Mouse (Mus musculus) hindbrain, embryonic 12.5 days (tissue): ENCODE measurements around the gene 2010111I01Rik. TPM values are rescaled to one million over a fixed set of nuclear protein-coding genes. Genes with fewer than 3 reads are reported as not detected.

Experiments
- ATAC-seq: fragments of 200-750 bp; cut with Nextera tagmentation; 2 replicates; pipeline ENCODE4 v1.8.0; 2017; ENCODE audit warnings: moderate TSS enrichment; ENCODE audit not compliant: low FRiP score
- H3K27ac ChIP-seq: fragments of 300-500 bp; sonication (generic); 2 replicates; pipeline ENCODE4 v1.5.1; 2016; ENCODE audit warnings: mild to moderate bottlenecking
- H3K27me3 ChIP-seq: fragments of 300-500 bp; sonication (generic); 2 replicates; pipeline ENCODE4 v1.6.1; 2016; ENCODE audit warnings: mild to moderate bottlenecking
- H3K36me3 ChIP-seq: fragments of 300-500 bp; sonication (generic); 2 replicates; pipeline ENCODE4 v1.6.1; 2016; ENCODE audit warnings: mild to moderate bottlenecking
- H3K4me1 ChIP-seq: fragments of 300-500 bp; sonication (generic); 2 replicates; pipeline ENCODE4 v1.6.1; 2016
- H3K4me2 ChIP-seq: fragments of 300-500 bp; sonication (generic); replicated peaks from 2 replicates; pipeline ENCODE4 v1.6.1; 2016; ENCODE audit warnings: mild to moderate bottlenecking
- H3K4me3 ChIP-seq: fragments of 300-500 bp; sonication (generic); 2 replicates; pipeline ENCODE4 v1.5.1; 2016; ENCODE audit warnings: mild to moderate bottlenecking
- H3K9ac ChIP-seq: fragments of 300-500 bp; sonication (generic); 2 replicates; pipeline ENCODE4 v1.6.1; 2016; ENCODE audit warnings: mild to moderate bottlenecking, moderate library complexity
- H3K9me3 ChIP-seq: fragments of 300-500 bp; sonication (generic); replicated peaks from 2 replicates; pipeline ENCODE4 v1.6.1; 2016; ENCODE audit warnings: mild to moderate bottlenecking
- WGBS: fragments of 180-500 bp; shearing (Covaris S2); methylation state at CpG from one replicate; pipeline ENCODE4 v1.1.7; 2016; 5-methylcytosine and 5-hydroxymethylcytosine counted together
- polyA plus RNA-seq: library from polyadenylated mRNA; unstranded; fragments of >200 nt; fragmentation: Nextera tagmentation; extraction: Ambion mirVana; gene quantifications from 2 replicates; pipeline ENCODE4 v1.2.1, GENCODE M21; 2016

Gene 2010111I01Rik
- polyA plus RNA-seq, 1 experiment from 2014 or later, result 47.6 TPM

GRCm38 (mm10) chr13:63319814-63320213, 355.1 kb downstream of the 2010111I01Rik start:
- no peaks in the 10 kb centered on the region for H3K27me3 ChIP-seq

GRCm38 (mm10) chr13:63321689-63322088, 357.0 kb downstream of the 2010111I01Rik start:
- H3K4me2 ChIP-seq, result no peak overlapping the region
- WGBS, result 66% methylated on average over 5 of the region's 5 CpGs
- no peaks in the 10 kb centered on the region for H3K27me3 ChIP-seq
- ATAC-seq, result no peak
- H3K27ac ChIP-seq, result no peak overlapping the region
- peaks cover 3% of the 10 kb centered on the region; the same call in 1 of the 2 replicates for H3K36me3 ChIP-seq
- peaks cover 22% of the 10 kb centered on the region for H3K4me1 ChIP-seq
- H3K9ac ChIP-seq, result no peak overlapping the region
- H3K9me3 ChIP-seq, result no peaks in the 10 kb centered on the region
- no peak overlapping the region for H3K4me3 ChIP-seq

More at GRCm38 (mm10) chr13:63319814-63320213, 355.1 kb downstream of the 2010111I01Rik start:
- WGBS, result 97% methylated on average over 7 of the region's 7 CpGs
- H3K4me2 ChIP-seq, result no peak overlapping the region
- H3K4me1 ChIP-seq, result peaks cover 18% of the 10 kb centered on the region
- H3K9me3 ChIP-seq, result no peaks in the 10 kb centered on the region
- no peak for ATAC-seq
- peaks cover 5% of the 10 kb centered on the region for H3K36me3 ChIP-seq
- H3K9ac ChIP-seq, result no peak overlapping the region
- no peak overlapping the region for H3K4me3 ChIP-seq
- no peak overlapping the region for H3K27ac ChIP-seq

- 0 out of 2 replicates have a peak, but pooled peaks cover 3% of the 10 kb centered on the region for H3K36me3 ChIP-seq
- H3K9me3 ChIP-seq, result no peaks in the 10 kb centered on the region
- H3K27ac ChIP-seq, result no peak overlapping the region
- H3K4me1 ChIP-seq, result peaks cover 19% of the 10 kb centered on the region
- no peak overlapping the region for H3K9ac ChIP-seq
- H3K27me3 ChIP-seq, result no peaks in the 10 kb centered on the region
- no peak for ATAC-seq
- WGBS, result 74% methylated on average over 6 of the region's 6 CpGs
- H3K4me3 ChIP-seq, result no peak overlapping the region
- H3K4me2 ChIP-seq, result no peak overlapping the region
Measured at GRCm38 (mm10) chr13:63322756-63323155, 358.1 kb downstream of the 2010111I01Rik start.

GRCm38 (mm10) chr13:63323286-63324075, 358.8 kb downstream of the 2010111I01Rik start:
- H3K4me2 ChIP-seq, result no peak overlapping the region

GRCm38 (mm10) chr13:63324311-63324710, 359.6 kb downstream of the 2010111I01Rik start:
- no peak overlapping the region for H3K4me3 ChIP-seq
- 0 out of 2 replicates have a peak, but pooled peaks cover 3% of the 10 kb centered on the region for H3K36me3 ChIP-seq
- H3K4me1 ChIP-seq, result peaks cover 18% of the 10 kb centered on the region
- H3K9me3 ChIP-seq, result no peaks in the 10 kb centered on the region
- no peak overlapping the region for H3K9ac ChIP-seq
- H3K4me2 ChIP-seq, result no peak overlapping the region
- ATAC-seq, result no peak
- H3K27me3 ChIP-seq, result no peaks in the 10 kb centered on the region
- WGBS, result 70% methylated on average over 3 of the region's 3 CpGs
- H3K27ac ChIP-seq, result 0 out of 2 replicates have a peak overlapping the region, but pooled peaks have one; percentile 60

More at GRCm38 (mm10) chr13:63323286-63324075, 358.8 kb downstream of the 2010111I01Rik start:
- 0 out of 2 replicates have a peak, but pooled peaks cover 3% of the 10 kb centered on the region for H3K36me3 ChIP-seq
- peaks cover 18% of the 10 kb centered on the region for H3K4me1 ChIP-seq
- no peaks in the 10 kb centered on the region for H3K27me3 ChIP-seq
- WGBS, result 71% methylated on average over 9 of the region's 9 CpGs
- no peaks in the 10 kb centered on the region for H3K9me3 ChIP-seq
- H3K9ac ChIP-seq, result no peak overlapping the region
- peak overlapping the region; percentile 12; the same call in 1 of the 2 replicates for H3K27ac ChIP-seq
- no peak for ATAC-seq
- no peak overlapping the region for H3K4me3 ChIP-seq

GRCm38 (mm10) chr13:63324978-63325848, 360.5 kb downstream of the 2010111I01Rik start:
- Histone ChIP-seq H3K36me3 (0 out of 2 replicates have a peak, but pooled peaks cover 3% of the 10 kb centered on the region), H3K9me3 (no peaks in the 10 kb centered on the region), H3K9ac (no peak overlapping the region), H3K4me1 (peaks cover 24% of the 10 kb centered on the region), H3K27me3 (no peaks in the 10 kb centered on the region), H3K4me2 (no peak overlapping the region), H3K4me3 (no peak overlapping the region), H3K27ac (peak overlapping the region; percentile 60; the same call in 1 of the 2 replicates)
- no peak for ATAC-seq
- 75% methylated on average over 10 of the region's 10 CpGs for WGBS

GRCm38 (mm10) chr13:63326015-63326414, 361.3 kb downstream of the 2010111I01Rik start:
- Histone ChIP-seq H3K4me3 (no peak overlapping the region), H3K9ac (no peak overlapping the region), H3K4me1 (peaks cover 28% of the 10 kb centered on the region), H3K9me3 (no peaks in the 10 kb centered on the region), H3K4me2 (no peak overlapping the region), H3K27me3 (no peaks in the 10 kb centered on the region), H3K27ac (no peak overlapping the region), H3K36me3 (0 out of 2 replicates have a peak, but pooled peaks cover 3% of the 10 kb centered on the region)
- WGBS, result 69% methylated on average over 2 of the region's 2 CpGs
- no peak for ATAC-seq

GRCm38 (mm10) chr13:63330236-63330860, 365.7 kb downstream of the 2010111I01Rik start:
- H3K27ac ChIP-seq, result no peak overlapping the region
- H3K4me2 ChIP-seq, result no peak overlapping the region
- no peaks in the 10 kb centered on the region for H3K27me3 ChIP-seq
- WGBS, result 11% methylated on average over 9 of the region's 9 CpGs
- no peaks in the 10 kb centered on the region for H3K9me3 ChIP-seq
- peak overlapping the region; percentile 2; the same call in 1 of the 2 replicates for H3K9ac ChIP-seq
- 0 out of 2 replicates have a peak, but pooled peaks cover 3% of the 10 kb centered on the region for H3K36me3 ChIP-seq
- peaks cover 11% of the 10 kb centered on the region for H3K4me1 ChIP-seq
- ATAC-seq, result peak; percentile 31; the same call in 1 of the 2 replicates
- H3K4me3 ChIP-seq, result no peak overlapping the region

- H3K27me3 ChIP-seq, result no peaks in the 10 kb centered on the region
- H3K9me3 ChIP-seq, result no peaks in the 10 kb centered on the region
- H3K4me1 ChIP-seq, result peaks cover 15% of the 10 kb centered on the region; the same call in 1 of the 2 replicates
- 42% methylated on average over 4 of the region's 4 CpGs for WGBS
- H3K9ac ChIP-seq, result no peak overlapping the region
- H3K4me2 ChIP-seq, result no peak overlapping the region
- H3K4me3 ChIP-seq, result no peak overlapping the region
- H3K27ac ChIP-seq, result no peak overlapping the region
- no peaks in the 10 kb centered on the region for H3K36me3 ChIP-seq
- ATAC-seq, result no peak
Measured at GRCm38 (mm10) chr13:63331379-63331778, 366.7 kb downstream of the 2010111I01Rik start.

- no peak overlapping the region for H3K4me2 ChIP-seq
- no peaks in the 10 kb centered on the region for H3K9me3 ChIP-seq
- no peak for ATAC-seq
- H3K9ac ChIP-seq, result no peak overlapping the region
- H3K27ac ChIP-seq, result no peak overlapping the region
- WGBS, result 39% methylated on average over 4 of the region's 4 CpGs
- H3K4me1 ChIP-seq, result peaks cover 25% of the 10 kb centered on the region
- H3K4me3 ChIP-seq, result no peak overlapping the region
- no peaks in the 10 kb centered on the region for H3K36me3 ChIP-seq
- H3K27me3 ChIP-seq, result no peaks in the 10 kb centered on the region
Measured at GRCm38 (mm10) chr13:63332576-63333300, 368.0 kb downstream of the 2010111I01Rik start.

- Histone ChIP-seq H3K27ac (no peak overlapping the region), H3K36me3 (no peaks in the 10 kb centered on the region), H3K27me3 (no peaks in the 10 kb centered on the region), H3K9ac (no peak overlapping the region), H3K4me2 (no peak overlapping the region), H3K9me3 (no peaks in the 10 kb centered on the region), H3K4me1 (peaks cover 17% of the 10 kb centered on the region), H3K4me3 (no peak overlapping the region)
- peak; percentile 33; the same call in 1 of the 2 replicates for ATAC-seq
- WGBS, result 62% methylated on average over 4 of the region's 4 CpGs
Measured at GRCm38 (mm10) chr13:63335421-63336134, 370.9 kb downstream of the 2010111I01Rik start.
